In genomic region chr10:81177491-81177925, GRCm38 (mm10) we compare ENCODE assay signal across 9 mouse cellular contexts. TPM values are rescaled to one million over a fixed set of nuclear protein-coding genes. Genes with fewer than 3 reads are reported as not detected.
A peak's percentile ranks its signal among the peaks of the same experiment; 100 is the strongest.
DNase-seq lines count a peak whose midpoint lies in the region; ATAC-seq and TF ChIP-seq lines count a peak whose summit lies in the region.
"Had no signal": no experiment of that assay in that cellular context is flagged by ENCODE, and none has a peak within 500 bp of the region (broad histone marks: within the 10 kb centered on the region; RNA-seq: fewer than 3 reads in every experiment).

No protein-coding gene starts in this region.

- no peak for TF ChIP-seq CTCF in C2C12 (IDR thresholded peaks at IDR 0.05; ENCODE audit: control insufficient read depth, insufficient read depth, insufficient read length)

- peaks cover 48% of the 10 kb centered on the region for H3K79me3 ChIP-seq in C2C12 (ENCODE audit: low read depth)

- no peak for ATAC-seq in embryonic facial prominence, embryonic 12.5 days (ENCODE audit: insufficient number of reproducible peaks, insufficient read depth, low FRiP score, low TSS enrichment)
- ATAC-seq in hindbrain, embryonic 16.5 days = no peak
- ATAC-seq in liver, embryonic 15.5 days (ENCODE audit: insufficient read depth) = no peak

- no peaks in the 10 kb centered on the region for H3K9me3 ChIP-seq in embryonic facial prominence, embryonic 12.5 days
- H3K9me3 ChIP-seq in hindbrain, embryonic 16.5 days (ENCODE audit: control insufficient read depth, low read length) = no peaks in the 10 kb centered on the region
- H3K9me3 ChIP-seq in liver, embryonic 15.5 days (replicated peaks) = no peaks in the 10 kb centered on the region

- peak overlapping the region; percentile 95 for H3K4me3 ChIP-seq in C2C12 (ENCODE audit: insufficient read depth, poor library complexity, severe bottlenecking)
- peak overlapping the region; percentile 84 for H3K4me3 ChIP-seq in embryonic facial prominence, embryonic 12.5 days
- peak overlapping the region; percentile 55 for H3K4me3 ChIP-seq in hindbrain, embryonic 16.5 days (ENCODE audit: low read length)
- peak overlapping the region; percentile 90 for H3K4me3 ChIP-seq in liver, embryonic 15.5 days (replicated peaks)

- peaks cover 56% of the 10 kb centered on the region for H3K79me2 ChIP-seq in C2C12 (ENCODE audit: control insufficient read depth, insufficient read depth)

- WGBS in embryonic facial prominence, embryonic 12.5 days = 13% methylated on average over 16 of the region's 16 CpGs
- WGBS in hindbrain, embryonic 16.5 days = 10% methylated on average over 16 of the region's 16 CpGs
- WGBS in liver, embryonic 15.5 days (ENCODE audit: insufficient replicate concordance) = 5% methylated on average over 16 of the region's 16 CpGs

- peak overlapping the region; percentile 91 for H3K9ac ChIP-seq in embryonic facial prominence, embryonic 12.5 days
- H3K9ac ChIP-seq in hindbrain, embryonic 16.5 days (ENCODE audit: low read depth, low read length) = peak overlapping the region; percentile 76
- peak overlapping the region; percentile 96 for H3K9ac ChIP-seq in liver, embryonic 15.5 days

- DNase-seq in cerebellum, adult 11-12 months = peak; percentile 77
- no peak for DNase-seq in cerebellum, postnatal 4 days (ENCODE audit: low spot score in 2 of 2)
- no peak for DNase-seq in yolk sac, embryonic 10.5 days (ENCODE audit: low spot score)
- no peak for DNase-seq in layer of hippocampus, adult 18-20 months (ENCODE audit: low spot score in 2 of 2)

- H3K4me1 ChIP-seq in embryonic facial prominence, embryonic 12.5 days = peaks cover 40% of the 10 kb centered on the region
- peaks cover 49% of the 10 kb centered on the region for H3K4me1 ChIP-seq in hindbrain, embryonic 16.5 days (ENCODE audit: control insufficient read depth, insufficient read depth, low read depth, low read length)
- H3K4me1 ChIP-seq in liver, embryonic 15.5 days (replicated peaks) = peaks cover 85% of the 10 kb centered on the region

- H3K27ac ChIP-seq in embryonic facial prominence, embryonic 12.5 days = peak overlapping the region; percentile 92
- H3K27ac ChIP-seq in hindbrain, embryonic 16.5 days (ENCODE audit: low read depth, low read length) = peak overlapping the region; percentile 90
- peak overlapping the region; percentile 89 for H3K27ac ChIP-seq in liver, embryonic 15.5 days (replicated peaks)

- peak overlapping the region; percentile 99 for H3ac ChIP-seq in C2C12 (ENCODE audit: control insufficient read depth, insufficient read length, low read depth)

- peak overlapping the region; percentile 94 for H3K4me2 ChIP-seq in embryonic facial prominence, embryonic 12.5 days (replicated peaks)
- H3K4me2 ChIP-seq in hindbrain, embryonic 16.5 days (ENCODE audit: low read length) = peak overlapping the region; percentile 96
- peak overlapping the region; percentile 86 for H3K4me2 ChIP-seq in liver, embryonic 15.5 days

- H3K36me3 ChIP-seq in C2C12 (ENCODE audit: control insufficient read depth, insufficient read depth) = peaks cover 54% of the 10 kb centered on the region
- H3K36me3 ChIP-seq in embryonic facial prominence, embryonic 12.5 days = peaks cover 50% of the 10 kb centered on the region
- H3K36me3 ChIP-seq in hindbrain, embryonic 16.5 days (ENCODE audit: control insufficient read depth, insufficient read depth, low read length) = peaks cover 49% of the 10 kb centered on the region
- peaks cover 54% of the 10 kb centered on the region for H3K36me3 ChIP-seq in liver, embryonic 15.5 days (replicated peaks)

- no peaks in the 10 kb centered on the region for H3K27me3 ChIP-seq in C2C12 (ENCODE audit: control insufficient read depth, insufficient read depth, insufficient read length)
- no peaks in the 10 kb centered on the region for H3K27me3 ChIP-seq in embryonic facial prominence, embryonic 12.5 days
- H3K27me3 ChIP-seq in hindbrain, embryonic 16.5 days (replicated peaks; ENCODE audit: control insufficient read depth, insufficient read depth, low read length) = no peaks in the 10 kb centered on the region
- H3K27me3 ChIP-seq in liver, embryonic 15.5 days = no peaks in the 10 kb centered on the region

TF ChIP-seq in C2C12, 6 proteins besides CTCF, POLR2A, EP300 and RAD21:
- TF ChIP-seq USF1 (IDR thresholded peaks at IDR 0.05; ENCODE audit: low read depth) = no peak
- TF ChIP-seq MAX (IDR thresholded peaks at IDR 0.05) = peak; percentile 36

RNA-seq across cellular contexts. Expression of gene Eef2, which starts 1.1 kb away (rescaled TPM):
- 2,537 TPM for polyA plus RNA-seq in C2C12 (2012; fragmentation: generic; extraction: Trizol)
- polyA plus RNA-seq in embryonic facial prominence, embryonic 12.5 days (2016; fragmentation: Nextera tagmentation; extraction: Ambion mirVana) = 552 and 562 TPM in 2 replicates
- polyA plus RNA-seq in hindbrain, embryonic 16.5 days (2015; fragmentation: Nextera tagmentation; extraction: Ambion mirVana) = 525 and 551 TPM in 2 replicates
- polyA plus RNA-seq in liver, embryonic 15.5 days (2015; fragmentation: Nextera tagmentation; extraction: Ambion mirVana) = 270 and 306 TPM in 2 replicates
- total RNA-seq in layer of hippocampus, adult 18-20 months (2021) = 100 to 1,000 TPM; 907 to 934 TPM

RNA-seq across cellular contexts. Expression of gene Dapk3, which starts 5.3 kb away (rescaled TPM):
- polyA plus RNA-seq in C2C12 (2012; fragmentation: generic; extraction: Trizol) = 72.8 TPM
- 79.5 and 85.3 TPM in 2 replicates for polyA plus RNA-seq in embryonic facial prominence, embryonic 12.5 days (2016; fragmentation: Nextera tagmentation; extraction: Ambion mirVana)
- 49.0 and 58.7 TPM in 2 replicates for polyA plus RNA-seq in hindbrain, embryonic 16.5 days (2015; fragmentation: Nextera tagmentation; extraction: Ambion mirVana)
- 16.6 and 17.8 TPM in 2 replicates for polyA plus RNA-seq in liver, embryonic 15.5 days (2015; fragmentation: Nextera tagmentation; extraction: Ambion mirVana)
- 10 to 100 TPM; 71.9 to 76.4 TPM for total RNA-seq in layer of hippocampus, adult 18-20 months (2021)

RNA-seq across cellular contexts. Expression of gene 4930442H23Rik, which starts 6.1 kb away (rescaled TPM):
- 0.07 TPM for polyA plus RNA-seq in C2C12 (2012; fragmentation: generic; extraction: Trizol)
- polyA plus RNA-seq in embryonic facial prominence, embryonic 12.5 days (2016; fragmentation: Nextera tagmentation; extraction: Ambion mirVana) = not detected in 2 replicates
- polyA plus RNA-seq in hindbrain, embryonic 16.5 days (2015; fragmentation: Nextera tagmentation; extraction: Ambion mirVana) = not detected in 2 replicates
- polyA plus RNA-seq in liver, embryonic 15.5 days (2015; fragmentation: Nextera tagmentation; extraction: Ambion mirVana) = 0.07 TPM in 1 of 2 replicates, not detected in the other
- total RNA-seq in layer of hippocampus, adult 18-20 months (2021) = not detected
- total RNA-seq: left cerebral cortex, postnatal 14 days had no signal

RNA-seq across cellular contexts. Expression of gene Pias4, which starts 9.8 kb away (rescaled TPM):
- 31.6 TPM for polyA plus RNA-seq in C2C12 (2012; fragmentation: generic; extraction: Trizol)
- 57.5 and 62.0 TPM in 2 replicates for polyA plus RNA-seq in embryonic facial prominence, embryonic 12.5 days (2016; fragmentation: Nextera tagmentation; extraction: Ambion mirVana)
- polyA plus RNA-seq in hindbrain, embryonic 16.5 days (2015; fragmentation: Nextera tagmentation; extraction: Ambion mirVana) = 47.1 and 56.9 TPM in 2 replicates
- 26.0 and 32.6 TPM in 2 replicates for polyA plus RNA-seq in liver, embryonic 15.5 days (2015; fragmentation: Nextera tagmentation; extraction: Ambion mirVana)
- 10 to 100 TPM; 27.5 to 30.8 TPM for total RNA-seq in layer of hippocampus, adult 18-20 months (2021)

RNA-seq across cellular contexts. Expression of gene Nmrk2, which starts 24.3 kb away (rescaled TPM):
- polyA plus RNA-seq in C2C12 (2012; fragmentation: generic; extraction: Trizol) = 0.18 TPM
- 0.20 TPM in 1 of 2 replicates, not detected in the other for polyA plus RNA-seq in embryonic facial prominence, embryonic 12.5 days (2016; fragmentation: Nextera tagmentation; extraction: Ambion mirVana)
- polyA plus RNA-seq in hindbrain, embryonic 16.5 days (2015; fragmentation: Nextera tagmentation; extraction: Ambion mirVana) = 0.09 and 0.24 TPM in 2 replicates
- polyA plus RNA-seq in liver, embryonic 15.5 days (2015; fragmentation: Nextera tagmentation; extraction: Ambion mirVana) = 0.09 TPM in 1 of 2 replicates, not detected in the other
- total RNA-seq in layer of hippocampus, adult 18-20 months (2021) = under 1 TPM; 0.23 to 0.27 TPM
